Mouse (Mus musculus) embryo, embryonic 11 days (tissue): Measurements from ENCODE around the gene Gls.

Experiments used
- DNase-seq: peaks from one replicate; pipeline ENCODE4 v3.0.0-alpha.2; 2015

Gene Gls

DNA sequence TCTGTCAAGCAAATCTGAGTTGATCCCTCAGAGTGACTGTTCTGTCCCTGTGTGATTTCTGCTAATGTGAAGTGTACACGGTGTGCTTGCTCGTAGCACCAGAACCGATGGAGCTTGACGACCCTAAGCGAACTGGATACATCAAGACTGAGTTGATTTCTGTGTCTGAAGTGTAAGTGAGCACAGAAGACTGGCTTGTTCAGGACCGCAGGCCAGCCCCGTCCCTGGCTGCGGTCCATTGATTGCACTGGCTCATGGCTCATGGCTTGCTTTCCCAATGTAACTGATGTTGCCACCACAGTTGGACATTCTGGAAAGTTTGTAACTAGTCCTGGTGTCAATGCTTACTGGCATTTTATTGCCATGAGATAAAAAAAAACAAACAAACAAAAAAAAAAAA lies 78.1 kb downstream of the Gls start:
- DNase-seq = no peak

DNA sequence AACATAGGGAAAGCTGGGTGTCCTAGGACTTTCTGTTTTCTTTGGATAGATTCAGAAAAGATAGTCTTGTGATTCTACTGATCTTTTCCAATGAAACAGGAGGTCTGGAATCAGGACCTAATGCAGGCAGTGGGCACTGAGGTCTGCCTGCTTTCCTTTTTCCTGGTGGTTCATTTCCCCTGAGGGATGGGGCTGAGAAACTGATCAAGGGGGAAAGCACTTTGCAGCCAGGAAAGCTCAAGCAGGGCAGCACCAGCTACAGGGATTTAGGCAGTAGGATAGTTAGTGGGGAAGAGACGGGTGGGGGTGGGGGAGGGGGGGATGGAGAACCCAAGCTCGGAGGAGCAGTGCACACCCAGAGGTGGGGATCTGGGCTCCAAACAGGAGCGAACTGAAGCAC lies 80.1 kb downstream of the Gls start:
- no peak for DNase-seq

DNA sequence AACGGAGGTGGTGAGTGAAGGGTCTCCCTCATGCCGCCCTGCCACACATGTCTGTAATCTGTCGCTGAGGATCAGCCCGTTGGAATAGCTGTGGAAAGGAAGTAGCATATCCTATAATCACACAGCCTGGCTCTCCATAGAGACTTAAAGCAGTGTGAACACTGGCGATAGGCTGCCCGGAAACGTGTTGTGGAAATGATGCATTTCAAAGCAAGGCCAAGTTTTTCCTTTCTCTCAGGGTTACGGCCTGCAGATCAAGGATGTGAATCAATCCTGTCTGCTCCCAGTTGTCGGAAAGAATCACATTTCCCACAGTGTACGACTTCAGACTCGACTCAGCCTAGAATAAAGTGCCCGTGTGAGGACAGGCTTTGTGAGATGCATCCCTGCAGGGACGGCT lies 80.7 kb downstream of the Gls start:
- DNase-seq = no peak

DNA sequence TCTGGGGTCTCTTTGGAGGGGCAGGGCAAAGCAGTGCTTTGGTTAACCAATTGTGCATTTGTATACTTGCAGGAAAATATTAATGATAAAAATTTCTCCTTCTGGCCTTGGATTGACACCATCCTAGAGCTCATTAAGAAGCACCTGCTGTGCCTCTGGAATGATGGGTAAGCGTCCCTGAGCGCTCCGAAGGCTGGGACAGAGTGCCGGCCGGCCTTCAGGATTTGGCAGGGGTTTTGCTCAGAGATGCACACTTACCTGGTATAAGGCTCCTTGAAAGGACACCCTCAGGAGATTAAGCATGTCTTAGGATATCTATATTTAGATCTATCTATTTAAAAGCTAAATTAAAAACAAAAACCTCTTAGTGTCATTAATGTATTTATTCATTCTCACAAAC lies 81.9 kb downstream of the Gls start:
- no peak for DNase-seq

DNA sequence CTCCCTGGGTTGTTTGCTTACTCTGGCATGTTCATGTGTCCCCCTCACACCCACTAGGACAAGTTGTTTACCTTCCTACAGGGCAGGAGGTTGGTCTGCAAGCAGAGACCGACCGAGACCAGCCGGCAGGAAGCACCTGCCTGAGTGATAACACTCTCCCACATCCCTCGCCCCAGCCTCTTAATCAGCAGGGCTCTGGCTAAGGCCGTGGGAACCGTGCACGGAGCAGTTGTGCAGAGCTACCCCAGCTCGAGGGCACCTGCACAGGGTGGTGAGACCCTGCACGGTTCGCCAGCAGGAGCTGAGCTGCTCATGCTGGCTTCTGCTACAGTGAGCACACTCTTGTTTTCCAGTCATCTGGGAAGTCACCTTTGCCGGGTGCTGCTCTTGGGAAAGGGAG lies 82.4 kb downstream of the Gls start:
- no peak for DNase-seq

DNA sequence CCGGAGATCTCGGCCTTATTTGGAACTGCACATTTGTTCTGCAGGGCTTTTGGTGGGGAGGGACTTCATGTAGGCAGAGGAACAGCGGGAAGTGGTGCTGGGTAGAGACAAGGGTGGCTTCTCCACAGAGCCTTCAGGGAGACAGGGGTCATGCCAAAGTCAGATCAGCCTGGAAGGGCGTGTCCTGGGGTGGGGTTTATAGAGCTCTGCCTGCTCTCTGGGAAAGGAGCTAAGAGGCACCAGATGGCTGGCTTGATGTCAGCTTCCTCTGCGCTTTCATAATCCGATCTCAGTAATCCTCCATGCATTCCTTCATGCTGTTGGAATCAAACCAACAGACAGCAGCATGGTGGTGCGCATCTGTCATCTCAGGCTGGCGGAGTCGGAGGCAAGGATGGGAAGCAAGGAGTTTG lies 83.1 kb downstream of the Gls start:
- DNase-seq = peak; percentile 60

DNA sequence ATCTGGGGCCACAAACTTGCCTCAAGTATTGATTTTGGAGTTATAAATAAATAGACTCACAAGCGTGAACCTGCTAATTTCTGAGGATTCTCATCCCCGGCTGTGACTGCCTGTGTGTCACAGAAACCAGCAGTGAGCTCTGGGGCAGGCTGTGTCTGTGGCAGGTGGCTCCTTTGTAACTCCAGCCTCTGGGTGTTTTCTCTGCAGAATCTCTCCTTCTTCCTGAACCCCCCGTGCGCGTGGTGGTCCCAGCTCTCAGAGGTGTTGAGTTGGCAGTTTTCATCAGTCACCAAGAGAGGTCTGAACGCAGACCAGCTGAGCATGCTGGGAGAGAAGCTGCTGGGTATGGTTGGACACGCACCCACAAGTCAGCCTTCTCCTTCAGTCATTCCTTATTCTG lies 84.3 kb downstream of the Gls start:
- DNase-seq = no peak

DNA sequence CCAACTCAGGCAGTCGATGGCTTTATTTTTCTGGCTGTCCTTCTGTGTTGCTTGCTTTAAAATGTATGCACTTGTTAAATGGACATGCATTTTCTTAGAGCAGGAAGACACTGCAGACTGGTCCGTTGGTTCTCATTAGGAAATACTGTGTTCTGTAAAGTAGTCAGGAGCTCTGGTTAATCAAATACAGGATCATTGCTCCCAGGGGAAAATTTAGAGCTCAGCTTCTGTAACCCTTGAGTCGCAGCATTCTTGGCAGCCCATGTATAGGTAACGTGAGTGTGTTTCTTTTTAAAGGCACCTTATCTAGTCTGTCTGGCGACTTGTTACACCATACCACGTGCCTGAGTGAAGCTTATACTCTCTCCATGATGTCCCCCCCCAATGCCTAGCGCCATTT lies 84.9 kb downstream of the Gls start:
- no peak for DNase-seq

DNA sequence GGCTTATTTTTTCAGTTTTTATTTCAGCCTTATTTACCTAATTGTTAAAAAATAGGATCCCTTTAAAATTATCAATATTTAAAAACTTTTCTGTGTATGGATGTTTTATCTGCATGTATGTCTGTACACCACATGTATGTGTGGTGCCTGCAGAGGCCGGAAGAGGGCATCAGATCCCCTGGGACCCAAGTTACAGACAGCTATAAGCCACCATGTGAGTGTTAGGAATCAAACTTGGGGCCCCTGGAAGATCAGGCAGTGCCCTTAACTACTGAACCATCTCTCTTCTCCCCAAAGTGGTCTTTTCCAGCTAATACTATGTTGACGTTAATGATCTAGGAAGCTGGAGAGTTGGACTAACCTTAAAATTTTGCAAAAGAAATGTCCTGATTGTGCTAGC lies 85.6 kb downstream of the Gls start:
- no peak for DNase-seq

DNA sequence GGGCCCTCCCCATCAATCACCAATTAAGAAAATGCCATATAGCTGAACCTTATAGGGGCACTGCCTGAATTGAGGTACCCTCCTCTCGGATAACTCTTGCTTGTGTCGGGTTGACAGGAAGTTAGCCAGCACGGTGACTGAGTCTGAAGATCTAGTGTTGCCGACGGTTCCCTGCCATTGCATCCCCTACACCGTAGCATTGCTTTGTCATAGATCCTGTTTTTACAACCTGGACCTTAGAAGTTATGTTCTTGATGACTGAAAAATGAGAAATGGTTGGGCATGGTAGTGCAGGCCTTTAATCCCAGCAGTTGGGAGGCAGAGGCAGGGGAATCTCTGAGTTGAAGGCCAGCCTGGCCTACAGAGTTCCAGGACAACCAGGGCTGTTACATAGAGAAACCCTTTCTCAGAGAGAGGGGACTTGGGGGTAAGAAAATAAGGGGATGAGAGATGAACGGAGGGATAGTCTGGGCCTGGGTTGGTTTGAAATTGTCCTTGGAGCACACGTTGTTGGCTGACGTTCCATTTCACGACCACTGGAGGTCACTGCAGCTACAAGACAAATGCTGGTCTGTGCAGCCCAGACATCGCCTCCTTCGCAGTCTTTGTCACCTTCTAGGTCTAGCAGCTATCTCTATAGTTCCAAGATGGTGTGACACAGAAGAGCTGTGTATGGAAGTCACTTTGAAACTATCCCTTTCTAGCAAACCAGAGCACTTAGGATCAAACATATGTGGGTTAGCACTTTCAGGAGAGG lies 86.6 kb downstream of the Gls start:
- DNase-seq = peak; percentile 80

DNA sequence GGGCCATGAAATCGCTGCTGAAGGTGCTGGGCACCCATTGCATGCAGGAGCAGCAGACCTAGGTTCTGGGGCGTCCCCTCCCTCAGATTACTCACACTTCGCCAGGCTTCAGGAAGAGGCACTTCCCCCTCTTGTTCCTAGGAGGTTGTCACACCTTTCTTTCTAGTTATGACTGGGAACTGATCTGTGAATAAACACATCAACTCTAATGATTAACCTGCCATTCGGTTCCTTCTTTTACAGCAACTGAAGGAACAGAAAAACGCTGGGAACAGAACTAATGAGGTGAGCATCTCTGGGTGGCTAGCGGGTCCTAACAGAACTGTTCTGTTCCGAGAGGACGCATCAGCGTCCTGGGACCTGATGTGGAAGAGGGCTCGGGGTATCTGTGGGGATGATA lies 88.1 kb downstream of the Gls start:
- no peak for DNase-seq

DNA sequence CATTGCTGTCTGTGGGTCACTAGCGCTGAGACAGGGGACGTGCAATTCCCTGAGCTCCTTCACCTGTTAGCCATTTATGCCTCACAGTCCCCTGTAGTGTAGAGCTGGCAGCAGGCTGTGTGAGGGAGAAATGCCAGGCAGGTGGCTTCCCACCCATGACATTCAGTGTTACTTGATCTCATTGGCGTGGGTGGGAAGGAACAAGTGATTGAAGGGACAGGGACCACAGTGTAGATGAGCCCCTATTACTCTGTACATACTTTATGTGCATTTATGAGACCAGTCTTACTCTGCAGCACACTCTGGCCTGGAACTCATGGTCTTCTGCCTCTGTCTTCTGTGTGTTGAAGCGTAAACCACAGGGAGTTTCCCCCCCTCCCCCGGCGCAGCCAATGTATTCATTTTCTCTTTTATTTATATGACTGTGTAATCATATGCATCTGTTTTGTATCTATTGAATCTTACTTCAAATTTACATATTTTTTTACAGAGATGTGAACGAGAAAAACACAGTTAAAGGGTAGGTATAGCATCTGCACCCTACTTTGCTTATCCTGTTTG lies 89.4 kb downstream of the Gls start:
- no peak for DNase-seq

DNA sequence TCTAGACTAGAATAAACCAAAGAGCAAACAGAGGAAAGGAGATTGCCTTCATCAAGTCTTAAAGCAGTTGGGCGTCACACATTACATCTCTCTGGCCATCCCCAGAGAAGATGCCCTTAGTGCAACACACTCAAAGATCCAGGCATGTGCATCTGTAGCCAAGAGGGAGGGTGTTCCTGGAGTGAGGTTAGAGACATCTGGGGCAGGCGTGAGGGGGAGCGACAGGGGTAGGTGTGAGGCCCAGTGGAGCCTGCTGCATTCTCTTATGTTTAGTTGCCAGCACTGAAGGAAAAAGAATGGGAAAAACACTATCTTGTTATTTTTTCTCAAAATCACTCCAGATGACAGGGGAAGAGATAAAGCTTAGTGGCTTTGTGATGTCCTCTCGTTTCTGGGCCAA lies 89.8 kb downstream of the Gls start:
- DNase-seq = no peak

DNA sequence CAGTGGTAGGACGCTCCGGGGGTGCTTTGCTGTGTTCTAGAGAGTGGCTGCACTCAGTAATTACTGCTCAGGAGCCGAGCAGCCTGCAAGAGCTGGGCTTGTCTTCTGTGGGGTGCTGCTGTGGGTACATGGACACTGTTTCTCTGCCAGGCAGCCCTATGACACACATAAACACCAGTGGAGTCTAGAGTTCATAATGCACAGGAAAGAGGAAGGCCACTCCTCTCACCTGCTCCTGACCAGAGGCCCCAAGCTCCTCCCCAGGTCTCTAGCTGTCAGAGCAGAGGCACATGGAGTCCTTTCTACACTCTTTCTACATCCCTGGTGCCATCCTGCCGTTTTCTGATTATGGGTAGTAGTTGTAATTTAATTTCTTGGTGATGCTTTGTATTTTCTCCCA lies 90.9 kb downstream of the Gls start:
- DNase-seq = no peak

DNA sequence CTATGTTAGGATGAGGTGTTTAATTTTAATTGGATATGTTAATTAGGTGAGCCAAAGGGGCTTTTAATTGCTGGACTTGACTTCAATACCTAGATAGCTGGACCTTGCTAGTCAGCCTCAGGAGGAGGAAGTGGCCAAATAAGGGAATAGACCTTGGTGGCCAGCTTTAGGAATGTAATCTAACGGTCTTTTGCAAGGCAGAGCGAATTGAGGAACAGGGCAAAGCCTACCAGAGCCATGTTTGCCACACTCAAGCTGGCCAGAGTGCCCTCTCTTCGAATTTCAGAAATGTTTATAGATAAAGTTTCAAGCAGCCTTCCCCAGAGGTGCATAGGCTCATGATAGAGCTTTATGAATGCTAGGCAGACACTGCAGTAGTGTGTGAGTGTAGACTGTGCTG lies 91.5 kb downstream of the Gls start:
- DNase-seq = no peak

DNA sequence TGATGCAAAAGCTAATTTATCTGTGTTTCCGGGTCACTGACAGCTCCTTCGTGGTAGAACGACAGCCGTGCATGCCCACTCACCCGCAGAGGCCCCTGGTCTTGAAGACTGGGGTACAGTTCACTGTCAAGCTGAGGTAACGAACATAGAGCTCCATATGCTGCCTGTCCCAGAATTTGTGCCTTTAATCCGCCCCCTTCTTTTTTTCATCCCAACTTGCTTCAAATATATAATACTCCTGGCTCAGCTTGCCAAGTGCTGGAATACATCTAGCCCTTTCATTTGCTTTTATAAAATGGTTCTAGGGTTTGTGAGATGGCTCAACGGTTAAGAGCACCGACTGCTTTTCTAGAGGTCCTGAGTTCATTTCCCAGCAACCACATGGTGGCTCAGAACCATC lies 92.5 kb downstream of the Gls start:
- DNase-seq = no peak

DNA sequence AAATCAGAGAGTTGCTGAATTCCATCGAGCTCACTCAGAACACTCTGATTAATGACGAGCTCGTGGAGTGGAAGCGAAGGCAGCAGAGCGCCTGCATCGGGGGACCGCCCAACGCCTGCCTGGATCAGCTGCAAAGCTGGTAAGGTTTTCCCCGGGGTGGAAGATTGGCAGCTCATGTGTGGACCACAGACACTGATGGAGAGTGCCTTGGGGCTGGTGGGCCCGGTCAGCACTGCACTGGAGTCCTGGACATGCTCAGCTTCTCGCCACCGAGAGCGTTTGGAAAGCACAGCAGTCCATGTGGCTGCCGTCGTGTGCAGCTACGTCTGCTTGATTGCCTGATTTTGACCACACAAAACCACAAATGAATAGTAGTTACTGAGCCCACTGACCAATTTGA lies 95.7 kb downstream of the Gls start:
- no peak for DNase-seq

DNA sequence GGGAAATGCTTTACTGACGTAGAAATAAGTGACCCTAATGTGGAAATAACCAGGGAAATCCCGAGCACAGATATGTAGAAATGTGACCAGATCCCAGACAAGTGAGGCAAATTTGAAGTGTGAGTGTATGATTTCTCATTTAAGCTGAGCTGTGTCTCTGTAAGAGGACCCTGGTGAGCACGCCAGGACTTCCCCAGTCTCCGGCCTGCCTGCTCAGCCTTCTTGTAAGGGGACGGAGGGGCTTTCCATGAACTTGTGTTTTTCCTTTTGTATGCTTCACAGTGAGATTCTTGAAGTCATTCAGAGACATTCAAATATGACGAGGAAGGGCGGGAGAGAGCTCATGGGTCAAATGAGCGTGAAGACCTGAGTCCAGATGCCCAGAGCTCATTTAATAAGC lies 99.8 kb downstream of the Gls start:
- no peak for DNase-seq

DNA sequence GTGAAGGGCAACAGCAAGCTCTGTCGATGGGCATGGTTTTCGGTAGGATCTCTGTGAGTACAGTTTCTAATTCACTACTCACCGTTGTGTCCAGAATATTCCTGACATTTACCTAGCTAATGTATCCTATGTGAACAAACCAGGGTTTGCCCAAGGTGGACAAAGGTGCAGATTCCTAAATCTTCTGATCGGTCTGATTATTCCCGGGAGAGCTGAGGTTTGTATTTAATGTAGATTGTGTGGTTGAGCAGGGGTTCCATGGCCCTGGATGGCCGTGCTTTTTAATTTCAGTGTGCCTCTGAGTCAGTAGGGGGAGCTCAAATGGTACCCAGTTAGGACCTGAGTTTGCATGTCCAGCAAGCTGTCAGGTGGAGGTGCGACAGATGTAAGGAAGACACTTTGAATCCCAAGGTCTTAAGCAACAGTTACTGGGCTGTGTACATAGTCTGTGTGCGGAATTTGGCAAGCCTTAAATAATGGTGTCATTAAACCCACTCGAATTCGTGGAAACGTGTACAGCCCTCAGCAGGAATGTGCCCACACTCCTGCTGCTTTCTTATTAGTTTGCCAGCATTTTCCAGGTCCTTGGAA lies 101.2 kb downstream of the Gls start:
- DNase-seq = no peak

DNA sequence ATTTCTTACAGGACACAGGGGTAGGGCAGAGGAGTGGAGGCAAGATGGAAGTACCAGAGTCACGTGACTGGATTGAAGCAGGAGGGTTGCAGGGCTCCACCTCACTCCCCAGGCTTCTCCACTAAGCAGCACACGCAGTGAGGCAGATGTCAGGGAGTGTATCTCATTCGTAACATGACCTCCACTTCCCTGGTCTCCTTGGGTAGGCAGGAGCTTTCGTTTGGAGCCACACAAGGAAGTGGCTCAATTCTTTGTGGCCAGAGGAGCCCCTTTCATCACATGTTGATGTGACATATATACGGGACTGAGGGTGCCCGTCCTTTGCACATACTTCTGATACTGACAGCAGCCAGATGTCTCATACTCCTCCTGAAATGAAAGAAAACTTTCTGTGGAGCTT lies 103.2 kb downstream of the Gls start:
- no peak for DNase-seq

DNA sequence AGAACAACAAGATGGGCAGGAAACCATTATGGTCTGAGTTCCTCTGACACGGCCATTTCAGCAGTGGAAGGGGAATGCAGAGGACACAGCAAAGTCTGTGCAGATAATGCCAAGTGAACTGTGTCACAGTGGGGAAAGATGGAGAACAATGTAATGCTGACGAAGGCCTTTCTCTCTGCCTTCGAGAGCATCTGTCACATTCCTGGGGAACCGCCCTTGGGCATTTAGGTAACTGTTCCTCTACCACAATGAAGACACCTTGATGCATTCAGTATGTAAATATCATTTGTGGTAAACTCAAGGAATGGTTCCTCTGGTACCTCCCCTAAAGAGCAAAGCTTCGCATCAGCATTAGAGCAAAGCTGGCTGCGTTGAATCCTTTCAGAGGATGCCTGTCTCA lies 105.7 kb downstream of the Gls start:
- DNase-seq = no peak

DNA sequence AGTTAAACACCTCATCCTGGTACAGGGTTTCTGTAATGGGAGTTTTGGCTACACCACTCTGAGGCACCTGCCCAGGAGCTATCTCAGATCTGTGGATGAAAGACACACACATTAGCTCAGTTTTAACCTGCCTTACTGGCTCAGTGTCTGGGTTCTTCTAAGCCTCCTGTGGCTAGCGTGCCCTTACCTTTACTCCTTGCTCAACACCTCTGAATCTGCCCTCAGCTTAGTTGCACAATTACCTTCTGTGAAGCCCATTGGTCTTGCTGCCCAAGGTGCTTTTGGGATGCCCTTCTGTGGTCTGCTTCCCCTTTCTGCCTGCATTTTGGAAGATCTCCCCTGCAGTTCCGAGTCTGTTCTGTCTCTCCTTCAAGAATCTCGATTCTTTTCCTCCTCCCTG lies 108.2 kb downstream of the Gls start:
- no peak for DNase-seq

DNA sequence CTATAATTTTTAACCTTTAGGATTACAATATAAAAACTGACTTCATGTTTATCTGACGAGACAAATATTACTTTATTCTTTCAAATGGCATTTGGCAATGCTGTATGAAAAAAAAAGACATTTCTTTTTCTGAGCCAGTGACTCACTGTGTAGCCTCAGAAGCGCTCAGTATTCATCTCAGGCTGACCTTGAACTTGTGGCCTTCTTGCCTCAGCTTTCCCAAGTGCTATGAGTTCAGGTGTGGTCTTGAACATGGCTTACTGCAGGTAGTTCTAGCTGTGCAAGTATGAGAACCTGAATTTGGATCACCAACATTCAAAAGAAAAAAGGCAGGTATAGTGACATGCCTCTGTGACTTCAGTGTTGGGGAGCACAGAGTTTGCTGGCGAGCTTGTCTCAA lies 112.0 kb downstream of the Gls start:
- DNase-seq = no peak

DNA sequence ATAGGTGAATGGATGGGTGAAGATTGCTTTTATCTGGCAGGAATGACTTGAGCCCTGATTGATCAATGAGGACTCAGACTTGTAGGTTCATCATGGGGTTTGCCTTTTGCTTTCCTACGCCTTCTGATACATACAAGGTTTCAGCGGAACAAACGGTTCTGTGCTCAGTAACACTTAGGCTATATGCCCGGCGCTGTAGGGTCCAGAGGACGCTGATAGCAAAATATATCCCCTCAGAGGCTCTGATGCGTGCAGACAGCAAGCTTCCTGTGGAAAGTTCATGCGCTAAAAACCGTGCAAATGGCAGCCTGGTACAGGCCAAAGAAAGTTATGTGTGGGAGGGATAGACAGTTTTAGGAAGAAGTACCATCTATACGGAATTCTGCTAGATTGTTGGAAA lies 112.8 kb downstream of the Gls start:
- DNase-seq = no peak

DNA sequence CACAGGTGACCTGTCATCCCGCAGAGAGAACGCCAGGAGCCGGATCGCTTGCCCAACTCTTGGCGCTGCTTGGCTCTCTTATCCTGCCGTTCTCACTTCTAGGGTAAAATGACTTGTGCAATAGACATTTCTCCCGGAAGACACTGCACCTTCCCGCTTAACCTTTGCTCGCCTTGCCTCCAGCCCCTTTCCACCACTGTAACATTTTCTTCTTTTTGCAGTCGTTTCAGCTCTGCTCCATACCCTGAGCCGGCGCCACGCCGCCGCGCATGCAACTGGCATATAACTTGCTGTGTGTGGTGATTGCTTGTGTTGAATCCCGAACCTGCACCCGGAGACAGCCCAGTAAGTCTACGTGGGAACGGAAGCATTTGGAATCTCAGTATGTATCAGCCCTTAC lies 113.3 kb downstream of the Gls start:
- no peak for DNase-seq
